Mouse (Mus musculus) forebrain, embryonic 14.5 days (tissue): ENCODE measurements around the gene Tulp1. TPM values are rescaled to one million over a fixed set of nuclear protein-coding genes. Genes with fewer than 3 reads are reported as not detected.

Experiments used
- ATAC-seq: fragments of 200-750 bp; cut with Nextera tagmentation; 2 replicates; pipeline ENCODE4 v1.8.0; 2017; ENCODE audit warnings: mild to moderate bottlenecking, moderate library complexity
- DNase-seq: peaks from one replicate; pipeline ENCODE4 v3.0.0-alpha.2; 2015; ENCODE audit warnings: low spot score
- H3K27ac ChIP-seq: fragments of 300-500 bp; sonication (generic); 2 replicates; pipeline ENCODE4 v1.5.1; 2014; ENCODE audit warnings: low read depth, mild to moderate bottlenecking, control low read depth, low read length, moderate library complexity
- H3K27me3 ChIP-seq: fragments of 300-500 bp; sonication (generic); replicated peaks from 2 replicates; pipeline ENCODE4 v1.6.1; 2014; ENCODE audit warnings: low read length, control low read depth, mixed read lengths; ENCODE audit not compliant: control insufficient read depth, insufficient read depth
- H3K36me3 ChIP-seq: fragments of 300-500 bp; sonication (generic); 2 replicates; pipeline ENCODE4 v1.6.1; 2014; ENCODE audit warnings: low read length, control low read depth; ENCODE audit not compliant: control insufficient read depth, insufficient read depth
- H3K4me1 ChIP-seq: fragments of 300-500 bp; sonication (generic); 2 replicates; pipeline ENCODE4 v1.6.1; 2014; ENCODE audit warnings: antibody characterized with exemption, low read length, control low read depth; ENCODE audit not compliant: control insufficient read depth, insufficient read depth
- H3K4me2 ChIP-seq: fragments of 300-500 bp; sonication (generic); 2 replicates; pipeline ENCODE4 v1.6.1; 2014; ENCODE audit warnings: mild to moderate bottlenecking, control low read depth, low read length
- H3K4me3 ChIP-seq: fragments of 300-500 bp; sonication (generic); 2 replicates; pipeline ENCODE4 v1.5.1; 2014; ENCODE audit warnings: low read depth, low read length, control low read depth
- H3K9ac ChIP-seq: fragments of 300-500 bp; sonication (generic); 2 replicates; pipeline ENCODE4 v1.6.1; 2014; ENCODE audit warnings: mild to moderate bottlenecking, low read length, control low read depth, moderate library complexity
- H3K9me3 ChIP-seq: fragments of 300-500 bp; sonication (generic); replicated peaks from 2 replicates; pipeline ENCODE4 v1.6.1; 2016; ENCODE audit warnings: low read length, control low read depth, mixed read lengths; ENCODE audit not compliant: control insufficient read depth
- WGBS: fragments of 180-500 bp; shearing (Covaris S2); extraction: QIAGEN DNeasy Blood & Tissue Kit; methylation state at CpG from one replicate; pipeline ENCODE4 v1.1.7; 2014; 5-methylcytosine and 5-hydroxymethylcytosine counted together
- polyA plus RNA-seq: library from polyadenylated mRNA; unstranded; fragments of >200 nt; fragmentation: Nextera tagmentation; extraction: Ambion mirVana; gene quantifications from 2 replicates; pipeline ENCODE4 v1.2.1, GENCODE M21; 2014

The Tulp1 gene
- polyA plus RNA-seq, 1 experiment from 2014 or later = 1.3 TPM

DNA sequence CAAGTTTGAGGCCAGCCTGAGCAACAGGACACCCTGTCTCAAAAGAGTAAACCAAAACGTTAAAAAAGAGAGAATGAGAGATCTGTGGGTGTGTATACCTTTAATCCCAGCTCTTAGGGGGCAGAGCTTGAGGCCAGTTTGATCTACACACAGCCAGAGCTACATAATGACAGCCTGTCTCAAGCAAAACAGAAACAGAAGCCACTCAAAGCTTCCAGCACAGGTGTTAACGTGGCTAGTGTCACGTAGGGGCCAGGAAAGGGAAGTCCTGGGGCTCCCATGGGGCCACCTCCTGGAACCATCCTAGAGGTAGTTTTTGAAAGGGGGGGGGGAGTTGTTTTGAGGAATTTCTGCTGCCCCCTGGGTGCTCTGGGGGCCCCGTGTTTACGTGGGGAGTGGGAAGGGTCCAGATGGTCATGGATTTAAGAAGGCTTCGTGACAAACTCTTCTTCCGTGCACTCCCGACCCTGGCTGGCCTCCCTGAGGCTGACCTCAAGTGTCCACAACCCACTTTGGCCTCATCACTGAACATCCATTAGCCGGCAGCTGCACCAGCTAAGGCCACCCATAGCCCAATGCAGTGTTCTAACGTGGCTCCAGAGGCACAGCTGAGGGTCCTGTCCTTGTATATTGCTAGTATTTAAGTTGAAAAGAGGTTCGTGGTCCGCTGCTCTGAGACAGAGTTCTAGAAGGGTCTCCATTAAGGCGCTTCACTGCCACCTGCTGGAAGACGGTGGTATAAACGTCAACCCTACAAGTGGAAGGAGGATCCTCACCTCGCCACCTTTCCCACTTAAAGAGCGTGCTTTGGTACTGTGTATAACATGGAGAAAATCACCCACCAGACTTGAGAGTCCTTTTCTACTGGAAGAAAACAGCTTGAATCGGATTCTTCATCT, 56.5 kb downstream of the Tulp1 start:
- Histone ChIP-seq H3K27ac (no peak overlapping the region), H3K4me3 (no peak overlapping the region), H3K27me3 (no peaks in the 10 kb centered on the region), H3K9ac (no peak overlapping the region), H3K4me1 (no peaks in the 10 kb centered on the region), H3K9me3 (no peaks in the 10 kb centered on the region), H3K4me2 (no peak overlapping the region), H3K36me3 (no peaks in the 10 kb centered on the region)
- ATAC-seq = 0 out of 2 replicates have a peak, but pooled peaks have one; percentile 6
- WGBS = 18% methylated on average over 18 of the region's 18 CpGs
- DNase-seq = peak; percentile 92

DNA sequence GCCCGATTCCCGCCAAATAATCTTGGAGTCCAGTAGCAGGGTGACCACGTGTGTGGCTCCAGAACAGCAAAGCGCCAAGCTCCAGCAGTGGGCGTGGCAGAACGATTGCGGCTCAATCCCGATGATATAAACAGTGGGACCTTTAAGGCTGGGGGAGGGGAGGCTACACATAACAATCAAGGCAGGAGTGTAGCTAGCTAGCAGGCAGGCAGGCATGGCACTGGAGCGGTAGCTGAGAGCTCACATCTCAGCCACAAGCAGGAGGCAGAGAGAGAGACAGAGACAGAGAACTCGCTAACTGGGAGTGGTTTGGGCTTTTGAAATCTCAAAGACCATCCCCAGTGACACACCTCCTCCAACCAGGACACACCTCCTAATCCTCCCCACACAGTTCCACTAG, 59.9 kb downstream of the Tulp1 start:
- no peak overlapping the region for H3K4me3 ChIP-seq
- H3K4me1 ChIP-seq = no peaks in the 10 kb centered on the region
- H3K4me2 ChIP-seq = no peak overlapping the region
- H3K27me3 ChIP-seq = no peaks in the 10 kb centered on the region
- WGBS = 44% methylated on average over 10 of the region's 10 CpGs
- H3K9ac ChIP-seq = no peak overlapping the region
- DNase-seq (no peak), ATAC-seq (no peak)
- H3K36me3 ChIP-seq = no peaks in the 10 kb centered on the region
- no peaks in the 10 kb centered on the region for H3K9me3 ChIP-seq
- H3K27ac ChIP-seq = no peak overlapping the region

Other genes with a start within 250 kb of the Tulp1 start
- 4.7 TPM in 2 replicates for gene Scube3, start 223.1 kb downstream of the Tulp1 start, polyA plus RNA-seq
- 31.0 and 33.9 TPM in 2 replicates for gene Zfp523, start 188.1 kb downstream of the Tulp1 start, polyA plus RNA-seq
- gene Def6, start 157.4 kb downstream of the Tulp1 start, polyA plus RNA-seq = 2.4 and 3.2 TPM in 2 replicates
- gene Ppard, start 132.5 kb downstream of the Tulp1 start, polyA plus RNA-seq = 1.7 and 1.8 TPM in 2 replicates
- gene Fance, start 51.7 kb downstream of the Tulp1 start, polyA plus RNA-seq = 21.7 and 24.5 TPM in 2 replicates
- 360 and 532 TPM in 2 replicates for gene Rpl10a, start 36.8 kb downstream of the Tulp1 start, polyA plus RNA-seq
- gene Tead3, start 14.4 kb downstream of the Tulp1 start, polyA plus RNA-seq = 1.8 and 2.4 TPM in 2 replicates
- 11.7 and 11.9 TPM in 2 replicates for gene Fkbp5, start 152.3 kb upstream of the Tulp1 start, polyA plus RNA-seq
- not detected in 2 replicates for gene Armc12, start 165.6 kb upstream of the Tulp1 start, polyA plus RNA-seq
- gene Clpsl2, start 184.2 kb upstream of the Tulp1 start, polyA plus RNA-seq = not detected in 2 replicates
- not detected in 2 replicates for gene Clps, start 195.5 kb upstream of the Tulp1 start, polyA plus RNA-seq
- gene Lhfpl5, start 210.4 kb upstream of the Tulp1 start, polyA plus RNA-seq = 3.9 and 4.5 TPM in 2 replicates